ENCODE assay signal across 12 mouse cellular contexts in genomic region chr10:123183743-123184142, GRCm38 (mm10). TPM values are rescaled to one million over a fixed set of nuclear protein-coding genes. Genes with fewer than 3 reads are reported as not detected.
DNase-seq lines count a peak whose midpoint lies in the region; ATAC-seq and TF ChIP-seq lines count a peak whose summit lies in the region.
"Had no signal": no experiment of that assay in that cellular context is flagged by ENCODE, and none has a peak within 500 bp of the region (broad histone marks: within the 10 kb centered on the region; RNA-seq: fewer than 3 reads in every experiment).

No protein-coding gene starts in this region.

- peaks cover 31% of the 10 kb centered on the region for H3K4me1 ChIP-seq in liver, embryonic 11.5 days (replicated peaks; ENCODE audit: control insufficient read depth, insufficient read depth, low read length)
- H3K4me1 ChIP-seq in liver, embryonic 14.5 days (replicated peaks; ENCODE audit: control insufficient read depth in 2 of 2, insufficient read depth in 2 of 2, low read length in 1 of 2): peaks cover 9 to 12% of the 10 kb centered on the region in 2 experiments; a peak in 3 of 4 replicates
- no peaks in the 10 kb centered on the region for H3K4me1 ChIP-seq in midbrain, embryonic 14.5 days (ENCODE audit: control insufficient read depth, insufficient read depth, low read length)
- H3K4me1 ChIP-seq: stomach, embryonic 15.5 days had no signal

- H3K9ac ChIP-seq in liver, embryonic 11.5 days (ENCODE audit: low read depth, low read length): no peak overlapping the region
- no peak overlapping the region for H3K9ac ChIP-seq in liver, embryonic 14.5 days (replicated peaks)
- H3K9ac ChIP-seq in midbrain, embryonic 14.5 days (replicated peaks; ENCODE audit: low read length): no peak overlapping the region
- H3K9ac ChIP-seq: stomach, embryonic 15.5 days had no signal

- intact Hi-C loops in gastrocnemius, adult 2 months (cut with DNase I): no loop called here
- intact Hi-C loops in gastrocnemius, postnatal 36 days (cut with DNase I): no loop called here

- H3K36me3 ChIP-seq in liver, embryonic 11.5 days (ENCODE audit: control insufficient read depth, insufficient read depth, low read length): peaks cover 4% of the 10 kb centered on the region; the same call in 1 of the 2 replicates
- H3K36me3 ChIP-seq in liver, embryonic 14.5 days (replicated peaks; ENCODE audit: control insufficient read depth, insufficient read depth, low read depth): peaks cover 34% of the 10 kb centered on the region
- peaks cover 20% of the 10 kb centered on the region for H3K36me3 ChIP-seq in midbrain, embryonic 14.5 days (ENCODE audit: control insufficient read depth, insufficient read depth, low read length)

- TF ChIP-seq CTCF in gastrocnemius, adult 2 months (IDR thresholded peaks at IDR 0.05): no peak
- no peak for TF ChIP-seq CTCF in liver, embryonic 14.5 days (IDR thresholded peaks at IDR 0.05; ENCODE audit: low read depth)

- no peak overlapping the region for H3K4me3 ChIP-seq in gastrocnemius, adult 2 months
- no peak overlapping the region for H3K4me3 ChIP-seq in liver, embryonic 11.5 days (ENCODE audit: low read depth, low read length)
- no peak overlapping the region for H3K4me3 ChIP-seq in liver, embryonic 14.5 days (ENCODE audit: insufficient read depth in 1 of 2, low read depth in 2 of 2, low read length in 2 of 2)
- no peak overlapping the region for H3K4me3 ChIP-seq in midbrain, embryonic 14.5 days (replicated peaks; ENCODE audit: low read depth, low read length)
- H3K4me3 ChIP-seq: stomach, embryonic 15.5 days had no signal

- H3K27me3 ChIP-seq in liver, embryonic 11.5 days (replicated peaks; ENCODE audit: control insufficient read depth, insufficient read depth, low read length): no peaks in the 10 kb centered on the region
- H3K27me3 ChIP-seq in liver, embryonic 14.5 days (ENCODE audit: control insufficient read depth, insufficient read depth, low read length): no peaks in the 10 kb centered on the region
- no peaks in the 10 kb centered on the region for H3K27me3 ChIP-seq in midbrain, embryonic 14.5 days (ENCODE audit: control insufficient read depth, insufficient read depth, low read length)
- H3K27me3 ChIP-seq: stomach, embryonic 15.5 days had no signal

- 0 out of 2 replicates have a peak, but pooled peaks have one; percentile 18 for ATAC-seq in liver, embryonic 11.5 days (replicated peaks; ENCODE audit: low FRiP score)
- ATAC-seq in liver, embryonic 14.5 days (ENCODE audit: insufficient read depth): peak; percentile 27; the same call in 1 of the 2 replicates
- ATAC-seq in frontal cortex, adult (ENCODE audit: low TSS enrichment): no peak
- no peak for ATAC-seq in midbrain, embryonic 14.5 days (ENCODE audit: low FRiP score, low TSS enrichment)
- ATAC-seq: forebrain, embryonic 16.5 days had no signal

- no peak for DNase-seq in gastrocnemius, adult 2 months
- DNase-seq in gastrocnemius, postnatal 36 days: no peak
- DNase-seq in liver, embryonic 11.5 days (ENCODE audit: low spot score): no peak
- no peak for DNase-seq in liver
- DNase-seq in liver, embryonic 14.5 days (ENCODE audit: low read depth in 3 of 3, low spot score in 3 of 3): no peak
- no peak for DNase-seq in midbrain, embryonic 14.5 days
- no peak for DNase-seq in left cerebral cortex, adult 9 months (ENCODE audit: low spot score in 2 of 2)
- DNase-seq: heart, postnatal 36 days; lung, postnatal 14 days had no signal

- H3K27ac ChIP-seq in gastrocnemius, adult 2 months: peak overlapping the region; percentile 68
- H3K27ac ChIP-seq in liver, embryonic 11.5 days (ENCODE audit: low read depth, low read length): no peak overlapping the region
- H3K27ac ChIP-seq in liver, embryonic 14.5 days: no peak overlapping the region
- H3K27ac ChIP-seq in midbrain, embryonic 14.5 days (replicated peaks; ENCODE audit: low read depth, low read length): no peak overlapping the region
- H3K27ac ChIP-seq: stomach, embryonic 15.5 days had no signal

- 55% methylated on average over 2 of the region's 2 CpGs for WGBS in liver, embryonic 11.5 days
- WGBS in liver, embryonic 14.5 days (ENCODE audit: insufficient replicate concordance): 15% methylated on average over 2 of the region's 2 CpGs
- WGBS in midbrain, embryonic 14.5 days: 63% methylated on average over 2 of the region's 2 CpGs

- no peaks in the 10 kb centered on the region for H3K9me3 ChIP-seq in liver, embryonic 11.5 days (ENCODE audit: control insufficient read depth, low read length)
- H3K9me3 ChIP-seq in liver, embryonic 14.5 days (ENCODE audit: control insufficient read depth, low read length): no peaks in the 10 kb centered on the region
- H3K9me3 ChIP-seq in midbrain, embryonic 14.5 days (ENCODE audit: control insufficient read depth, low read length): no peaks in the 10 kb centered on the region
- H3K9me3 ChIP-seq: stomach, embryonic 15.5 days had no signal

- no peak overlapping the region for H3K4me2 ChIP-seq in liver, embryonic 11.5 days
- no peak overlapping the region for H3K4me2 ChIP-seq in liver, embryonic 14.5 days (ENCODE audit: low read depth)
- no peak overlapping the region for H3K4me2 ChIP-seq in midbrain, embryonic 14.5 days (ENCODE audit: low read length)
- H3K4me2 ChIP-seq: stomach, embryonic 15.5 days had no signal

- TF ChIP-seq EP300 in liver, embryonic 14.5 days (IDR thresholded peaks at IDR 0.05; ENCODE audit: low read depth): no peak

RNA-seq across cellular contexts. Expression of gene Usp15, which starts 13.1 kb away (rescaled TPM):
- total RNA-seq in gastrocnemius, adult 2 months (2021): 100 to 1,000 TPM; 171 to 187 TPM
- total RNA-seq in gastrocnemius, postnatal 36 days (2021): 100 to 1,000 TPM; 146 to 151 TPM
- 139 and 159 TPM in 2 replicates for polyA plus RNA-seq in liver, embryonic 11.5 days (2014; fragmentation: Nextera tagmentation; extraction: Ambion mirVana)
- polyA plus RNA-seq in liver, embryonic 14.5 days (2012; rRNA removed): 24.9 and 44.2 TPM in 2 replicates
- 94.2 and 104 TPM in 2 replicates for polyA plus RNA-seq in liver, embryonic 14.5 days (2014; fragmentation: Nextera tagmentation; extraction: Ambion mirVana)
- 90.9 and 92.3 TPM in 2 replicates for polyA plus RNA-seq in midbrain, embryonic 14.5 days (2014; fragmentation: Nextera tagmentation; extraction: Ambion mirVana)

Comparison
In these comparisons a context has a peak if more than half of its experiments do, and no peak if none do; other contexts are left out.
1. ATAC-seq: peak in liver, embryonic 11.5 days (single experiment) and liver, embryonic 14.5 days (single experiment); none in frontal cortex, adult (single experiment) and midbrain, embryonic 14.5 days (single experiment).